Mouse (Mus musculus): Measurements from ENCODE around the gene 4933430I17Rik. TPM values are rescaled to one million over a fixed set of nuclear protein-coding genes. Genes with fewer than 3 reads are reported as not detected.
"Not testable (repeated sequence)": the region's sequence is repeated elsewhere in the genome, so short reads cannot be mapped to it uniquely, and the experiment has no call there.

4933430I17Rik gene
- polyA plus RNA-seq (2014; fragmentation: Nextera tagmentation; extraction: Ambion mirVana) = 0.49 and 0.88 TPM in 2 replicates

DNA sequence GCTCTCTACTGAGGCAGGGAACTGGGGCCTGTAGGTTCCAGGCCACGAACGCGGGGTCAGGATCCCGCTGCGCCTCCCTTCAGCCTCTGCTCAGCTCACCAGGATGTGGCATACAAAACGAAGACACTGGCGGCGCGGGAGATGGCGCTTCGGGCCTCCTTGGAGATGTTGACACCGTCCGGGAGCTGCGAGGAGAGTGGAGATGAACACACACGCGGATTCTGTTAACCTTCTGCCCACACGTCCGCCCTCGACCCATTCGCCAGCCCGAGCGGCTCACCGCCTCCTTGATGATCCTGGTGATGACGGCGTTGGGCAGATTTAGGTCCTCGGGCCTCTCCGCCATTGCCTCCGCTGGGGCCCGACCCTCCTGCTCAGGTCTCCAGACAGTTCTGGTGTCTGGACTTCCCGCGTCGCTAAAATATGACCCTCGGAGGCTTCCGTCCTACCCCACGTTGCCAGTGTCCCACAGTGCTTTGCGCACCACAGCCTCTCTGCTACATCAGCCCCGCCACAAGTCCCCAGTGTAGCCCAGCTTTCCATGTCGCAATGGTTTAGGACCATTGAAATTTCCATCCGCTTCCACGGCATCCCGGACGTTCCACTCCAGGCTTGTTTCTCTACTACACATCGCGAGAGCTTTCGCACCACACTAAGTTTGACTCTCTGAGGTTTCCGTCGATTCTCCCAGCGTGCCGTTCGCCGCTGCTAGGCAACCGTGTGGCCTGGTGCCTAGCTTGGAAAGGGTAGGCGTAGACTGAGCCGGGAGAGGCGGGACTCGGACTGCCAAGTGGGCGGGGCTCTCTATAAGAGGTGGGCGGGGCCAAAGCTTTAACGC lies at the start of gene 4933430I17Rik, which contains the start of gene Pole3:
4933430I17Rik (plus strand) TSS at position 719 of the 838 bp plus-strand sequence.
Pole3 (minus strand) TSS at position 418 of the 838 bp plus-strand sequence.
- Histone ChIP-seq H3K36me3 (ENCODE audit: control insufficient read depth, insufficient read depth, low read length) (peaks cover 8% of the 10 kb centered on the region), H3K4me1 (ENCODE audit: control insufficient read depth, insufficient read depth, low read length) (peaks cover 7% of the 10 kb centered on the region; the same call in 1 of the 2 replicates), H3K27me3 (ENCODE audit: control insufficient read depth, insufficient read depth, low read length) (no peaks in the 10 kb centered on the region), H3K9me3 (ENCODE audit: control insufficient read depth, low read depth, low read length) (no peaks in the 10 kb centered on the region), H3K4me3 (ENCODE audit: low read depth, low read length) (peak within 1 kb of the TSS; percentile 70), H3K4me2 (replicated peaks; ENCODE audit: low read depth, low read length) (peak within 1 kb of the TSS; percentile 88), H3K9ac (replicated peaks; ENCODE audit: low read depth, low read length) (peak within 1 kb of the TSS; percentile 77), H3K27ac (ENCODE audit: low read length) (peak within 1 kb of the TSS; percentile 91; the same call in 1 of the 2 replicates)
- under 1% methylated on average over 59 of the region's 59 CpGs for WGBS
- ATAC-seq (ENCODE audit: insufficient number of reproducible peaks, insufficient read depth, low FRiP score, low read depth) = peak; percentile 99

DNA sequence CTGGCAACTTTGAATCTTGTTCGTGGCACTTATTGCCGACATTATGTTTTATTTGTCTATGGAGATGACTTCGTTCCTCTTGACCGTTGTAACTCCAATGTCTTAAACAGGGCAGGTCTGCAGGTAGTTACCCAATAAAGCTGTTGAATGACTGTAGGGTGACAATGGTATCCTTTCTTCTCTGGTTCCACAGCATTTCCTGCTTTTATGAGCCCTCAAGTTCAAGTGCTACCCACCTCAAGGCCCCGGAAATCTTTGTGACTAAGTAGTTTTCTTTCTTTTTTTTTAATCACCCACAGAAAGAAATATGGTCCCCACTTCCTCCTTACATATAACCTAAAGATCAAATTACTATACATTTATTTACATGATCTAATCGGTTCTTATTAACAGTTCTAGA lies 49.4 kb upstream of the 4933430I17Rik start:
- H3K9ac ChIP-seq (replicated peaks; ENCODE audit: low read depth, low read length) = no peak overlapping the region
- H3K27ac ChIP-seq (ENCODE audit: low read length) = no peak overlapping the region
- WGBS = 82% methylated on average over 6 of the region's 6 CpGs

DNA sequence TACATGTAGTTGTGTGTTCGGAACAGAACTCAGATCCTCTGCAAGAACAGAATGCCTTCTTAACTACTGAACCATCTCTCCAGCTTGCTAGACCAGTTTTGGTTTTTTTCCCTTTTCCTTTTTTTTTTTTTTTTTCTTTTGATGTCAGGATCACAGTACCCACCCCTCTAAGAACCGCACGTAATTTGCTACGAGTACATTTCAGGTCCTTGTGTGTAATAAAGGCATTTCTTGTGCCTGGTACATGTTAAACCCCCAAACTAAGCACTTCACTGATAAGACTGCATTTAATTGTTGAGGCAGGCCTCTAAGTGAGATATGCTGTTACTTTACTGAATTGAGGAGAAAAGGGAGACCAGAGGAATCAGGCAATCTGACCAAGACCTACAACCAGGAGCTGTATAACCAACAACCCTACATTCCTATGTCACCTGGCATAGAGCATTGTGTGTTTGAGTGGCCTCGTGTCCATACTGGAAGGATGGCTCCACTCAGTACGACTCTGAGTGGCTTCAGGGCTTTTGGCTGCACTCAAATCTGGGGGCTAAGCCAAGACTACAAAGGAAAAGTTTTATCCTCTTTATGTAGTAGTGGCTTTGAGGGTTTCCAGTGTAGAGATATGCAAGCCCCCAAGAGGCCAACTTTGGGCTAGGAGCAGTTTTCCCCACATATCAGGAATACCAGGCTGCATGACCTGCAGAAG lies 47.5 kb upstream of the 4933430I17Rik start:
- Histone ChIP-seq H3K27me3 (ENCODE audit: control insufficient read depth, insufficient read depth, low read length) (no peaks in the 10 kb centered on the region), H3K36me3 (ENCODE audit: control insufficient read depth, insufficient read depth, low read length) (no peaks in the 10 kb centered on the region), H3K9me3 (ENCODE audit: control insufficient read depth, low read depth, low read length) (no peaks in the 10 kb centered on the region), H3K4me1 (ENCODE audit: control insufficient read depth, insufficient read depth, low read length) (no peaks in the 10 kb centered on the region; the same call in 1 of the 2 replicates), H3K9ac (replicated peaks; ENCODE audit: low read depth, low read length) (no peak overlapping the region), H3K27ac (ENCODE audit: low read length) (0 out of 2 replicates have a peak overlapping the region, but pooled peaks have one; percentile 4), H3K4me2 (replicated peaks; ENCODE audit: low read depth, low read length) (no peak overlapping the region), H3K4me3 (ENCODE audit: low read depth, low read length) (no peak overlapping the region)
- peak; percentile 54; the same call in 1 of the 2 replicates for ATAC-seq (ENCODE audit: insufficient number of reproducible peaks, insufficient read depth, low FRiP score, low read depth)
- 68% methylated on average over 6 of the region's 6 CpGs for WGBS

More for the DNA sequence above, 49.4 kb upstream of the 4933430I17Rik start:
- no peak overlapping the region for H3K4me2 ChIP-seq (replicated peaks; ENCODE audit: low read depth, low read length)
- H3K4me3 ChIP-seq (ENCODE audit: low read depth, low read length) = no peak overlapping the region
- ATAC-seq (ENCODE audit: insufficient number of reproducible peaks, insufficient read depth, low FRiP score, low read depth) = no peak
- H3K36me3 ChIP-seq (ENCODE audit: control insufficient read depth, insufficient read depth, low read length) = no peaks in the 10 kb centered on the region
- H3K4me1 ChIP-seq (ENCODE audit: control insufficient read depth, insufficient read depth, low read length) = no peaks in the 10 kb centered on the region; the same call in 1 of the 2 replicates
- no peaks in the 10 kb centered on the region for H3K27me3 ChIP-seq (ENCODE audit: control insufficient read depth, insufficient read depth, low read length)
- H3K9me3 ChIP-seq (ENCODE audit: control insufficient read depth, low read depth, low read length) = no peaks in the 10 kb centered on the region

DNA sequence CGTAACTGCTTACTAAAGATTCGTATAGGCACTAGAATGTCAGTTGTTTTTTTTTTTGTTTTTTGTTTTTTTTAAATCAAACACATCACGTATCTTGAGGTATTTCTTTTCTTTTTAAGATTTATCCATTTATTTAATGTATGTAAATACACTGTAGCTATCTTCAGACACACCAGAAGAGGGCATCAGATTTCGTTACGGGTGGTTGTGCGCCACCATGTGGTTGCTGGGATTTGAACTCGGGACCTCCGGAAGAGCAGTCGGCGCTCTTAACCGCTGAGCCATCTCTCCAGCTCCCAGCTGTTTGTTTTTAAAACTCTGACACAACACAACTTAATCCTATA lies 45.6 kb upstream of the 4933430I17Rik start:
- H3K27me3 ChIP-seq (ENCODE audit: control insufficient read depth, insufficient read depth, low read length); H3K9me3 ChIP-seq (ENCODE audit: control insufficient read depth, low read depth, low read length); H3K36me3 ChIP-seq (ENCODE audit: control insufficient read depth, insufficient read depth, low read length); H3K4me1 ChIP-seq (ENCODE audit: control insufficient read depth, insufficient read depth, low read length); H3K27ac ChIP-seq (ENCODE audit: low read length); ATAC-seq (ENCODE audit: insufficient number of reproducible peaks, insufficient read depth, low FRiP score, low read depth); H3K9ac ChIP-seq (replicated peaks; ENCODE audit: low read depth, low read length): not testable (repeated sequence)
- Histone ChIP-seq H3K4me2 (replicated peaks; ENCODE audit: low read depth, low read length) (peak overlapping the region; percentile 87), H3K4me3 (ENCODE audit: low read depth, low read length) (peak overlapping the region; percentile 48)
- 12% methylated on average over 11 of the region's 11 CpGs for WGBS

DNA sequence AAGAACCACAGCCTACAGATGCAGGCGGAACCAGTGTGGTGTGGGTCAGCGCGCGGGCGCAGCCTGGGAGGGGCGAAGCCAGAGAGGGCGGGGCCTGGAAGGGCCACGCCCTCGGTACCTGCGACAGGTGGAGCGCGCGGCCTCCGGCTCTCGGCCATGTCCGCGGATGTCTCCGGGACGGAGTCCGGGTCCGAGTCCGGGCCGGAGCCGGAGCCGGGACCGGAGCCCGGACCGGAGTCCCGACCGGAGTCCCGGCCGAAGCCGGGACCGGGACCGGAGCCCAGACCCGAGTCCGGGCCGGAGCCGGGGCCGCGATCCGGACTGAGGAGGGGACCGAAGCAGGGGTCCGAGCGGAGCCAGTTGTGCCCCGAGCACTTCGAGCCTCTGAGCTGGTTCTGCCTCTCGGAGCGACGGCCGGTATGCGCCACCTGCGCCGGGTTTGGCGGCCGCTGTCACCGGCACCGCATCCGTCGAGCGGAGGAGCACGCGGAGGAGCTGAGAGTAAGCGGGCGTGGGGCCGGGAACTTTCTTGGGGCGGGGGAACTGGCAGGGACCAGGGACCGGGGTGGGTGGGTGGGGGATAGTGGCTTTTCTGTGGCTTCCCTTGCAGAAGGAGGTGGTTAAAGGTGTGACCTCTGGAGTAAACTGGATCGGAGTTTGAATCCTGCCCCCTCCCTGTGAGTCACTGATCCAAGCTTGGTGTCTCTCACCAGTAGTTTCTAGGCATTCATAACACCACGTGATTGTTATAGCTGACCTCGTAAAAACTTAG lies 45.0 kb upstream of the 4933430I17Rik start, which contains the start of gene Bspry:
Bspry (plus strand) TSS at position 117 of the 772 bp plus-strand sequence.
- H3K9ac ChIP-seq (replicated peaks; ENCODE audit: low read depth, low read length) = peak within 1 kb of the TSS; percentile 30; the same call in 1 of the 2 replicates
- no peaks in the 10 kb centered on the region for H3K27me3 ChIP-seq (ENCODE audit: control insufficient read depth, insufficient read depth, low read length)
- no peaks in the 10 kb centered on the region for H3K9me3 ChIP-seq (ENCODE audit: control insufficient read depth, low read depth, low read length)
- no peak within 1 kb of the TSS for H3K27ac ChIP-seq (ENCODE audit: low read length)
- ATAC-seq (ENCODE audit: insufficient number of reproducible peaks, insufficient read depth, low FRiP score, low read depth) = peak; percentile 85
- H3K36me3 ChIP-seq (ENCODE audit: control insufficient read depth, insufficient read depth, low read length) = no peaks in the 10 kb centered on the region
- 3% methylated on average over 71 of the region's 71 CpGs for WGBS
- no peaks in the 10 kb centered on the region; the same call in 1 of the 2 replicates for H3K4me1 ChIP-seq (ENCODE audit: control insufficient read depth, insufficient read depth, low read length)
- peak within 1 kb of the TSS; percentile 87 for H3K4me2 ChIP-seq (replicated peaks; ENCODE audit: low read depth, low read length)
- H3K4me3 ChIP-seq (ENCODE audit: low read depth, low read length) = peak within 1 kb of the TSS; percentile 48

DNA sequence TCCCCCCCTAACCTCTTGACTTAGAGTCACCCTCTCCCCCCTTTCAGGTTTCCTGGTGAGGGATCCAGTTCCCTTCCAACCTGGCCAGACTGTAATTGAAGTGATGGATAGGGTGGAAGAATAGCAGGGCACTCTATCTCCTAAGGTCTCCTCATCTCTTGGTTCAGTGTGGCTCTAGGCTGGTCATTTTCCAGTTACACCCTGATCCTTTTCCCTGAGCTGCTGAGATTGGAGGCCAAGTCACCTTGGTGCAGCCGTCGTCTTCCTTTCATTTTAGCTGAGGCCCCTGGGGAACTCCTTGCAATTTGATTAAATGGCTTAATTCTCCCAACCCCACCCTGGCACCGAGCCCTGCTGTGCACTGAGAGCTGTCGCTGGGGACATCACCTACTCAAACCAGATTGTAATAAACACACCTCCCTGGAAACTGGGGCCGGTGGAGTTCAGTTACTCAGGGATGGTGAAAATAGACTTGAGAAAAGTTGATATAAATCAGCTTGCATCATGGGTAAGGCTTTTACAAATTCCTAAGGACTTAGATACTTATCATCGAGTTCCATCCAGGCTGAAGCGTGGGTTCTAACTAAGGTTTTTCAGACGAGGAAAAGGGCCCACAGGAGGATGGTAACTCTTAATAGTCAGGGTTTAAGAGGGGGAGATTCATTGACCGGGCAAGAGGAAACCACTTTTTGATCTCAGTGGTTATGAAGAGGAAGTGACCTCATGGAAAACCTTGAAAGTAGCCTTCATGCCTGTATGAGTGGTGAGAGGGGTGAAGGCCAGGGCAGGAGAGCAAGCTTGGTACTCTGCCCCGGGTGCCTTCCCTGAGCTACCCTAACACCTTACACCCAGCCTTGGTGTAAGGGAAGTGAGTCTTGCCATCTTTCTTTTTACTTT lies 44.2 kb upstream of the 4933430I17Rik start:
- H3K9ac ChIP-seq (replicated peaks; ENCODE audit: low read depth, low read length) = no peak overlapping the region
- no peaks in the 10 kb centered on the region for H3K27me3 ChIP-seq (ENCODE audit: control insufficient read depth, insufficient read depth, low read length)
- H3K9me3 ChIP-seq (ENCODE audit: control insufficient read depth, low read depth, low read length) = no peaks in the 10 kb centered on the region
- H3K4me1 ChIP-seq (ENCODE audit: control insufficient read depth, insufficient read depth, low read length) = no peaks in the 10 kb centered on the region; the same call in 1 of the 2 replicates
- 37% methylated on average over 10 of the region's 10 CpGs for WGBS
- H3K4me2 ChIP-seq (replicated peaks; ENCODE audit: low read depth, low read length) = peak overlapping the region; percentile 87
- no peaks in the 10 kb centered on the region for H3K36me3 ChIP-seq (ENCODE audit: control insufficient read depth, insufficient read depth, low read length)
- H3K4me3 ChIP-seq (ENCODE audit: low read depth, low read length) = peak overlapping the region; percentile 48; the same call in 1 of the 2 replicates
- H3K27ac ChIP-seq (ENCODE audit: low read length) = no peak overlapping the region
- 0 out of 2 replicates have a peak, but pooled peaks have one; percentile 14 for ATAC-seq (ENCODE audit: insufficient number of reproducible peaks, insufficient read depth, low FRiP score, low read depth)

DNA sequence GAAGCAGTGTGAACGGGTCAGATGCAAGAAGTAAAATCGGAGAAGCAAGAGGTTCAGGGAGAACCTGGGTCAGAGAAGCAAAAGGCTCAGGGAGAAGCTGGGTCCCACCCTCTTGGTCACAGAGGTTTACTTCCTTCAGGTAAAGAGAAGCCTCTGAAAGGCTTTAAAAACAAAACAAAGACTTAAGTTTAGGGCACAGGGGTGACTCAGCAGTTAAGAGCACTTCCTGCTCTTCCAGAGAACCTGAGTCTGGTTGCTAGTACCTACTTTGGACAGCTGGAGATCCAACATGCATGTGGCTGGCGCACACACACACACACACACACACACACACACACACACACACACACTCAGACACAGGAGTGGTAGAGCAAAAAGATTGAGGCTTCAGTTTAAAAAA lies 40.2 kb upstream of the 4933430I17Rik start:
- no peaks in the 10 kb centered on the region for H3K36me3 ChIP-seq (ENCODE audit: control insufficient read depth, insufficient read depth, low read length)
- H3K27ac ChIP-seq (ENCODE audit: low read length) = no peak overlapping the region
- H3K4me3 ChIP-seq (ENCODE audit: low read depth, low read length) = no peak overlapping the region
- H3K27me3 ChIP-seq (ENCODE audit: control insufficient read depth, insufficient read depth, low read length) = no peaks in the 10 kb centered on the region
- no peaks in the 10 kb centered on the region for H3K9me3 ChIP-seq (ENCODE audit: control insufficient read depth, low read depth, low read length)
- no peaks in the 10 kb centered on the region; the same call in 1 of the 2 replicates for H3K4me1 ChIP-seq (ENCODE audit: control insufficient read depth, insufficient read depth, low read length)
- no peak overlapping the region for H3K4me2 ChIP-seq (replicated peaks; ENCODE audit: low read depth, low read length)
- WGBS = 77% methylated on average over 3 of the region's 3 CpGs
- no peak for ATAC-seq (ENCODE audit: insufficient number of reproducible peaks, insufficient read depth, low FRiP score, low read depth)
- H3K9ac ChIP-seq (replicated peaks; ENCODE audit: low read depth, low read length) = no peak overlapping the region
